Mouse (Mus musculus) E14TG2a.4 (cell line): ENCODE results near the gene Fhl1.

Experiments used
- CTCF ChIP-seq: conservative IDR thresholded peaks from 2 replicates; pipeline ENCODE4 v1.5.1; 2014; ENCODE audit warnings: low read length
- NANOG ChIP-seq: IDR thresholded peaks from 2 replicates; pipeline ENCODE4 v1.6.1; 2014; ENCODE audit warnings: borderline replicate concordance, low read length, mixed read lengths
- POU5F1 ChIP-seq: IDR thresholded peaks from 2 replicates; pipeline ENCODE4 v1.6.1; 2014; ENCODE audit warnings: low read length, borderline replicate concordance

DNA sequence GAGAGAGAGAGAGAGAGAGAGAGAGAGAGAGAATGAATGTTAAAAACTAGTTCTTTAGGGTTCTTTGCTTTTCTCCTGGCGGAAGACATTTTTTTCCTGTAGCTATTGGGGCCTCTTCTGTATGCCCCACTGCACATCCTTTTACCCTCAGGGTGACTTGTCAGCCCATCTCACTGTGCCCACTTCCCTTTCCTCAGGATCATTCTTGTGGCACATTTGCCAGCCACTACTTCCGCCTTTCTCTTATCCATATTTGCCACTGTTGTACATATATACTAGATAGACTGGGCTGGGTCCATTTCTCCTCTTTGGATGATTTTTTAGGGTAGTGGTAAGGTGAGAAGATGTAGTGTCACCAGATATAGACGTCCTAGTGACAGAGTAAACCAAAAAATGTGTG lies 9.8 kb downstream of the Fhl1 start:
- TF ChIP-seq CTCF: no peak
- TF ChIP-seq POU5F1: no peak
- no peak for TF ChIP-seq NANOG
